Mouse (Mus musculus): ENCODE data around the gene Col23a1. TPM values are rescaled to one million over a fixed set of nuclear protein-coding genes. Genes with fewer than 3 reads are reported as not detected.
"Not testable (repeated sequence)": the region's sequence is repeated elsewhere in the genome, so short reads cannot be mapped to it uniquely, and the experiment has no call there.

Col23a1 gene
- total RNA-seq, 2 experiments from 2014 or later, result 9.0 to 9.9 TPM

DNA sequence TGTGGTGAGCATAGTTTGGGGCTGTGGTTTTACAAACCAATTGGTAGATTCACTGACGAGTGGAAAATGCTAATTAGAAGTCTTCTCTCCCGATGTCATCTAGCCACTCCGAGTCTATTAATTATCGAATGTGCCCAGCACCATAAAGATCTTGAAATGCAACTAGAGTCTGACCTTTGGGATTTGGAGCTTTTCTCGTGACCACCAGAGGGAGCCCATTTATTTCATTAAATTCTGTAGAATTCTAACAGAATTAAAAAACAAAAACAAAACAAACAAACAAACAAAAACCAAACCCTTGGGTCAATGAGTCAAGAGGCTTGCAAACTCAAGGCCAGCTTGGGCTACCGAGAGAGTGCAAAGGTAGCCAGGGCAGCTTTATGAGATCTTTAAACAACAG lies 37.2 kb downstream of the Col23a1 start:
- DNase-seq (ENCODE audit: low spot score in 2 of 2), result peak in 1 of 2 experiments; percentile 41

DNA sequence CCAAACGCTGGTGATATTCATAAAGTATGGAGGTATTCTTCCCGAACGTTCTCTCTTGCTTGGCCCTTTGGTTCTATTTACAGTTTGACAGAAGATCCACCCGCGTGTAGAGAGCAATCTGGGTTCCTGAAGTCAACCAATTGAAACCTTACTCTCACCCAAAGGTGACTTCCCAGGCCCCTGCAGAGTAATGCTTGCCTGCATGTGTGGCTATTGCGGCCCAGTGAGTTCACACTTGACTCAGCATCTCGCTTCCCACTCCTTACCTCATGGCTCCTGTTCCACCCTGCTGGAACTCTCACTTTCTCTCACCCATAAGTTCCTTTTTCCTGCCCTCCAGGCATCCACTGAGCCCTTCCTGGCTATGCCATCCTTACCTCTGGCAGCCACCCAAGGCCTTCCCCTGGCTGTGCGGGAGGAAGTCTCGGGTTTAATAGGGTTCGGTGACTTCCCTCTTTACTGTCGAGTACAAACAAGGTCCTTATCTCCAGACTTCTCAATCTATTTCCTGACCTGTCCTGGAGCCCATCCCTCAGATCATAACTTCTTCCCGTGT lies 38.7 kb downstream of the Col23a1 start:
- peak in 1 of 2 experiments; percentile 37 for DNase-seq (ENCODE audit: low spot score in 2 of 2)

DNA sequence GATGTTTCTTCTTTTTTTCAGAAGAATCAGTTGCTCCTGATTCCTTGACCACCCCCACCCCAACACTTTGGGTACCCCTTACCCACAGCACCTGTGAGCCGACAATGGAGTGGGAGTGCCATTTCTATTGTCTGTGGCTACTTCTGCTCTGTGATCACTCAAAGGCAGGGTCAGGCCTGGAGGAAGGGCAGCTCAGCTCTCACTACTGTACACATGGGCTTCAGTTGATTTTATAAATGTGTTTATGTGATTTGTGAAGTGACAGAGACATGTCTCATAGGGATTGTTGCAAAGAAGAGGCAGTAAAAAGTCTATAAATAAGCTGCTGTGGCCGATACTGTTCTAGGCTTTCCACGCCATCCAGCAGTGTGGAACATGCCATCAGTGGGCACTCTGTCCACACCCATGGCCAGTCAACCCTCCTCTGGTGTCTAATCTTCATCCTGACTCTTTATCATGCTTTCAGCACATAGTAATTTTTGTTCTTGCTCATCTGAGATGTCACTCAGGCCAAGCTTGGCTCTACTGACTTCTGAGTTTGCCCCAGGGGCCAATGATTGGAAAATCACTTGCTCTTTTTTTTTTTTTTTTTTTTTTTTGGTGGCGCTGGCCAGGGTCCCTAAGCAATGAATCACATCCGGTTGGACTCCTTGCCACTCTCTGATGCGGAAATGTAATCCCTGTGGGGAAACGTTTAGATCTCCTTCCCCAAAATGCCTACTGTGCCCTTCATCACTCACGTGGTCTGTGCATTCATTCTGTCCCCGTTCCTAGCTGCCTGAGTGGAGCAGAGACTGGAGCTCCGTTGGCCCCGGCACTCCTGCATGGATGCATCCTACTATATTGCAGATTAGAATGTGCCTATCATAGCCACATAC lies 40.4 kb downstream of the Col23a1 start:
- no peak for DNase-seq (ENCODE audit: low spot score in 2 of 2)

DNA sequence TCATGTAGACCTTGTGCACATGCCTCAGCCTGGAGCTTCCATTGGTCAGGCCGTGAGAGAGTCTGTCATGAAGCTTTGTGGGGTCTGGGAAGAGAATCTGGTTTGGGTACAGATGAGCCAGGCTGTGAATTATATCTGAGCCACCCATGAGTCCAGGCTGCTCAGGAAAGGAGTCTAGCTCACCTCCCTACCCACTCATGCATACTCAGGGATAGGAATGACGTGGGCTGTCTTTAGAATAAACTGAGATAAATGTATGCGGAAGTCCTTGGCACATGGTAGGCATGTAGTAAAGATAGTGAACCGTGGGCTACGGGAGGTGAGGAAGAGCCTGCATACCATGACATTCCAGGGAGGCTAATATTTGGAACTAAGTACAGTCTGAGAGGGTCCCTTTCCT lies 44.3 kb downstream of the Col23a1 start:
- DNase-seq (ENCODE audit: low spot score in 2 of 2), result no peak

DNA sequence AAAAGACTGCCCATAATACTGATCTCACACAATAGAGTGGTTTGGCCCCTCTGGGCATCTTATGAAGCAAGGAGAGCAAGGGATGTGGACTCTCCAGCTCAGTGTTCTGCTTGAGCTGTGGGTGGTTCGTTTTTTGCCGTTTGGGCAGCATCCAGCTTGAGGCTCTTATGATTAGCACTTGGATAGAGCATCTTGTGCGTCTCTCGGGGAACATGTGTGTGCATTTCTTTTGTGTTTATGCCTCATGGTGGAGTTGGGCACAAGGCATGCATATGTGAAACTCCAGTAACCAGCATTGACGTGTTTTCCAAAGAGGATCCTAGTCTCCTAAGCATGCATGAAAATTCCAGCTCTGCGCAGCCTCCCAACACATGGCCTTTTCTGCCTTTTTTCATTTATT lies 47.9 kb downstream of the Col23a1 start:
- DNase-seq (ENCODE audit: low spot score in 2 of 2), result peak in 1 of 2 experiments; percentile 34

DNA sequence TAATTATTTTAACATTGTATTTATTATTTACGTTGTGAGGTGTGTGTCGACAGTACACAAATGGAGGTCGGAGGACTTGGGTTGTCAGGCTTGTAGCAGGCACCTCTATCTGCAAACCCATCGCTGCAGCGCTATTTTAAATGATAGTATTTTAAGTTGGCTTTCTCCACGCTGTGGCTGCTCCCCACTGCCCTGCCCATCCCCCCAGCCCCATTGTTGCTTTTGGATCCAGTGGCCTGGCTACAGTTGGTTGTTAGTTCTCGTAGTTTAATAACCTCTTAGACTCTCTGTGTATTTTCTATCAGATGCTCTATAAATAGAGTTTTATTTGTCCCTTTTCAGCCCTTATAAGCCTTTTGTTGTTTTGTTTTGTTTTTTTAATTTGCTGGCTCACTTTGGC lies 48.7 kb downstream of the Col23a1 start:
- no peak for DNase-seq (ENCODE audit: low spot score in 2 of 2)

DNA sequence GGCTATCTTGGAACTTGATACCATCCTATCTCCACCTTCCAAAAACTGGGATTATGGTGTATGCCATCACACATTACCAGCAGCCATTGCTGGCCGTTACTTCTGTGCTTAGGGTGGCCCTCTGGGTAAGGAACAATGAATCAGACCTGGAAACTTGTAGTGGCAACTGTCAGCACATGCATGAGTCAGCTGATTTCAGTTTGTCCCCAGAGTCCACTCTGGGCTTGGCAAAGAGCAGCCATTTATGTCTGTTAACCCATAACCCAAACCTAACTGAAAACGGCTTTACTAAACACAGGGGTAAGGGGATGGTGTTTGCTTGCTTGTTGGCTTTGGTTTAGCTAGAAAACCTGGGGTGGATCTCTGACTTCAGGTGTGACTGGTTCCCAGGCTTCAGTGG lies 51.4 kb downstream of the Col23a1 start:
- DNase-seq (ENCODE audit: low spot score in 2 of 2), result no peak

- DNase-seq (ENCODE audit: low spot score in 2 of 2), result peak; percentile 70 to 77
Measured at GRCm38 (mm10) chr11:51342776-51343175, 53.1 kb downstream of the Col23a1 start.

DNA sequence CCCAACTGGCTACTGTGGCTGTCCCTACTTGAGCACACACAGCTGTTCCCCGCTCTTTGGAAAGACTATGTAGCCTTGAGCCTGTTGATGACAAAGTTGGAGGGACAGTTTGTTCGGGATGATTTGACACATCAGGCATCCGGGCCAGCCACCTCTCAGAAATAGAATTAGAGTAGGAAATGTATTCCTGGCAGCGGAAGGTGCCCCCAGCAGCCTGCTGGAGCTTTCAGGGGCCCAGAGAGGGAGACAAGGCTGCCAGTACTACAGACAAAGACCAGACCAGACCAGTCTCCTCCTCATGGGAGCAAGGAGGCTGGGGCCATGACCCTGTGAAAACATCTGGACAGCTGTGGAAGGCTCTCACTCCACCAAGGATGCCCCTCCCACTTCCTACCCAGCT lies 53.6 kb downstream of the Col23a1 start:
- no peak for DNase-seq (ENCODE audit: low spot score in 2 of 2)

- no peak for DNase-seq (ENCODE audit: low spot score in 2 of 2)
Measured at GRCm38 (mm10) chr11:51343728-51344289, 54.1 kb downstream of the Col23a1 start.

GRCm38 (mm10) chr11:51345481-51346465 lies 56.1 kb downstream of the Col23a1 start:
- DNase-seq (ENCODE audit: low spot score in 2 of 2), result no peak

- no peak for DNase-seq (ENCODE audit: low spot score in 2 of 2)
Measured at GRCm38 (mm10) chr11:51347756-51348155, 58.0 kb downstream of the Col23a1 start.

- no peak for DNase-seq (ENCODE audit: low spot score in 2 of 2)
Measured at GRCm38 (mm10) chr11:51349665-51350064, 59.9 kb downstream of the Col23a1 start.

- no peak for DNase-seq (ENCODE audit: low spot score in 2 of 2)
Measured at GRCm38 (mm10) chr11:51351151-51351550, 61.4 kb downstream of the Col23a1 start.

DNA sequence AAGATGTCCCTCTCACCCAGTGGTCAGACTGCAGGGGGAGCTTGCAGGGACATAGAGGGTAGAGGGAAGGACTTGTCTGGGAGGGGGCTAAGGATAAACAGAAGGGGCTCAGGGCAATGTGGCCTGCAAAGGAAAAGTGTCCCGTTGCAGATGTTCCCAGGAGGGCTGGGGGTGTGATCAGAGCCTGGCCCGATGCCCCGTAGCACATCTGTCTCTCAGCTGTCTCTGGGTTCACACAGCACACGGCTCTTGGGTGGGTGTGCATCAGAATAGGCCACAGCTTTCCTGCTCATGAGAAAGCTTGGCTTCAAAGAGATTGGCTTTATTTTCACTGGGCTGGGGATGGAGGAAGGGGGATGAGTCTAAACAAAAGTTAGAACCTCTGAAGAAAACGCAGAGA lies 62.1 kb downstream of the Col23a1 start:
- no peak for DNase-seq (ENCODE audit: low spot score in 2 of 2)

DNA sequence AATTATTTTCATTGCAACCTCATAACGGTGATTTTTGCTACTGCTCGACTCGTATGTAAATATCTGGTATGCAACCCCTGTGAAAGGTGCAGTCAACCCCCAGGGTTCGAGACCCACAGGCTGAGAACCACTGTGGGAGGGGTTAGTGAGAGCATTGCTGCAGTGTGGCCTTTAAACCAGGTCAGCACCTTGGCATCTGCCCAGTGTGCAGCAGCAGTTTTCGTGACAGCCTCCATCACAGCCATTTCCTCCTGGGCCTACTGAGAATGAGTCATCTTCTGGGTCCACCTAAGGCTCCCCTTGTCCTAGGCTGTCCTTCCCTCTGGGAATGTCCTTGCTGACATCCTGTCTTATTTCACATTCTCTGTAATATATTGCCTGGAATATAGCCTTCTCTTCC lies 64.0 kb downstream of the Col23a1 start:
- DNase-seq (ENCODE audit: low spot score in 2 of 2), result no peak

DNA sequence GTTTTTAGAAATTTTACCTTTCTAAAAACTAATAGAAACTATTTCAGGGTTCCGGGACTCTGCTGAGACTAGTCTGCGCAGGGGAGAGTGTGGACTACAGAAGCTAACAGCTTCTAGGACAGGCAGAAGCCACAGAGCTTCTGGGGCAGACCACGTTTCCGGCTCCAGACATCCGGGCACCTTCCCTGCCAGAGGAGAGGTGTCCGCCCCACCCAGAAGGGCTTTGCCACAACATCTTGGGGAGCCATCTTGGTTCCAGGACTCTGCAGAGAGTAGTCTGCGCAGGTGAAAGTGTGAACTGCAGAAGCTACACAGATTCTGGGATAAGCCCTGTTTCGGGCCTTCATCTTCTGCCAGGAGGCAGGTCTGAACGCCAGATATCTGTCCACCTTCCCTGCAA lies 69.3 kb downstream of the Col23a1 start:
- DNase-seq (ENCODE audit: low spot score in 2 of 2), result not testable (repeated sequence)

DNA sequence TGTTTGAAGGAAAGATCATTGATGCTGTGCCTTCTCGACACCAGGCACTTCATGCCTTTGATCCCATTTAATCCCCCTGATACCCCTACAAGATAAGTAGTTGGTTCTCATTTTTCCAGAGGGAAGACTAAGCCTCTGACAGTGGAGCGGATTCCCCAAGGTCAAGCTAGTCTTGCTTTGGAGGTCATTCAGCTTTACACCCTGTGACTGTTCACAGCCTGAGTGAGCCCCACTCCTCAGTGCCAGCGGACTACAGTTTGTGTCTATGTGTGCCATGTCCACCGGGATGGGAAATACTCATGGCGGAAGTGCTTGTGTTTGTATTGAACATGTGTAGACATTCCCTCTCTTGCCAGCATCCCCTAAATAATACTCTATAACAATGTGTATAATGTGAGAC lies 74.6 kb downstream of the Col23a1 start:
- no peak for DNase-seq (ENCODE audit: low spot score in 2 of 2)

GRCm38 (mm10) chr11:51367334-51367733 lies 77.6 kb downstream of the Col23a1 start:
- no peak for DNase-seq (ENCODE audit: low spot score in 2 of 2)

DNA sequence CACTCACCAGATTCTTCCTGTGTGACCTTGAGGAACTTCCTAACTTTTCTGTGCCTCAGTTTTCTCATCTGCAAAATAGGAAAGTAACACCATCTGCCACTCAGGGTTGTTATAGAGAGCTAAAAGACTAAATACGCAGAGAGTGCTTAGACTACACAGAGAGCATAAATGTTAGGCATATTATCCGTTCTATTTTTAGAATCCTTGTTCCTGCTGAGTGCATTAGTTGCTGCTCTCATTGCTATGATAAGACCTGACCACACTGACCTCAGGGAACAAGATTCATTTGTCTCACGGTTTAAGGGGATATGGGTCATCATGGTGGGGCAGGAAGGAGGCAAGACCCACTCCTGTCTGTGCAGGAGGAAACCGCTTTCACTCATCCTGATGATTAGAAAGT lies 80.6 kb downstream of the Col23a1 start:
- no peak for DNase-seq (ENCODE audit: low spot score in 2 of 2)

DNA sequence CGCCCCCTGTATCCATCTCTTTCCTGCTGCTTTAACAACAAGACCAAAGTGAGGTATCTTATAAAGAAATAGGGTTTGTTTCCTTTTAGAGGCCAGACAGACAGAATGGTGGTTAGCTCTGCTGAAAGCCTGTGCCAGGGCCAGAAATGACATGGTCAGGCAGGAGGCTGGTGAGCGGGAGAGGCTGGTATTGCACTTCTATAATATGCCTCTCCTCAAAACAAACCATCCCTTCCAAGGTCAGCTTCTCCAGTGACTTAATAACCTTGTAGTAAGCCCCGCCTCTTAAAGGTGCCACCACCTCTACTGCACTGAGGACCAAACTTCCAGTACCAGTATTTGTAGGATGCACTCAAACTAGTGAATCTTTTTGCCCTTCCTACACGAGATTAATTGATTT lies 81.6 kb downstream of the Col23a1 start:
- no peak for DNase-seq (ENCODE audit: low spot score in 2 of 2)

Measured in layer of hippocampus, postnatal 10 days (tissue).